Mouse (Mus musculus) CH12.LX (cell line): ENCODE measurements around the gene Hoxd11.

ENCODE experiments used
- BHLHE40 ChIP-seq: IDR thresholded peaks from 2 replicates; pipeline ENCODE4 v1.6.1; 2011; ENCODE audit warnings: mild to moderate bottlenecking, low read depth, low read length, improper control_type of control experiment
- CTCF ChIP-seq, 2 experiments: IDR thresholded peaks in 1 of 2; conservative IDR thresholded peaks in 1 of 2; 2 replicates each; pipeline ENCODE4 v1.5.1; 2011 to 2012; ENCODE audit warnings: low read depth in 2 of 2, low read length in 2 of 2, improper control_type of control experiment in 1 of 2, inconsistent platforms in 1 of 2, mild to moderate bottlenecking in 1 of 2, moderate library complexity in 1 of 2
- HCFC1 ChIP-seq: IDR thresholded peaks from 2 replicates; pipeline ENCODE4 v1.6.1; 2012; ENCODE audit warnings: low read depth, mild to moderate bottlenecking, inconsistent platforms, low read length, improper control_type of control experiment
- IRF4 ChIP-seq: IDR thresholded peaks from 2 replicates; pipeline ENCODE4 v1.6.1; 2014; ENCODE audit warnings: low read depth, mild to moderate bottlenecking, inconsistent platforms, low read length, improper control_type of control experiment
- MAZ ChIP-seq: IDR thresholded peaks from 2 replicates; pipeline ENCODE4 v1.6.1; 2012; ENCODE audit warnings: low read depth, mild to moderate bottlenecking, inconsistent platforms, low read length, improper control_type of control experiment, moderate library complexity
- MEF2A ChIP-seq: IDR thresholded peaks from 2 replicates; pipeline ENCODE4 v1.6.1; 2014; ENCODE audit warnings: low read depth, mild to moderate bottlenecking, inconsistent platforms, low read length, improper control_type of control experiment, borderline replicate concordance
- PAX5 ChIP-seq: IDR thresholded peaks from 2 replicates; pipeline ENCODE4 v1.6.1; 2012; ENCODE audit warnings: low read length, inconsistent platforms, mixed read lengths
- POLR2A ChIP-seq: IDR thresholded peaks from 2 replicates; pipeline ENCODE4 v1.6.1; 2011; ENCODE audit warnings: low read depth, mild to moderate bottlenecking, improper control_type of control experiment, low read length

DNA sequence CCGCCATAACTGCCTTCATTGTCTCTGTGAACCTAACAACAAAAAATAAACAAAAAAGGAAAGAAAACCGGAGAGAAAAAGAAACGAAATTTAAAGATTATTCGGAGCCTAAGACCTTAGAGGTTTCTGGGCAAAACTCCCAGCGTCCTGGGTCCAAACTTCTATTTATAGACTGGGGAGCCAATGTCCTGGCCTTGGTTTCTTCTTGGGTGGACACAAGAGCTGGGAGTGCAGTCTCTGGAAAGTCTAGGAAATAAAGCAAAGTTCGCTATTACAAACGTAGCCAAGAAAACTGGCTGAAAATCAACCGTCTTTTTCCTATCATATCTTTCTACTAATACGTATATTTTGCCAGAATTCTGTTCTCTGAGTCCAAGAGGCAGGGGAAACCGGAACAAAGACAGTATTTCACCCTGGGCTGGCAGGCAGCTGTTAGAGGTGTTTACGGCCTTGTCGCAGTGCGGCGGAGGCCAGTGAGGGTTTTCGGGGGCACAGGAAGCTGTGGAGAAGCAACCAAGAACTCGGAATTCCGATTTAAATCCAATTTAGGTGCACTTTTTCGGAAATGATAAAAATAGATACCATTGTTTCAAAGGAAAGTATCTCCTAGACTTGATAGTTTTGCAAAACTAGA, 34.9 kb downstream of the Hoxd11 start:
- no peak for TF ChIP-seq CTCF (conservative IDR thresholded peaks at IDR 0.05 in 1 of 2, IDR thresholded peaks at IDR 0.05 in 1 of 2; ENCODE audit: low read depth in 2 of 2, low read length in 2 of 2)
- no peak for TF ChIP-seq IRF4
- no peak for TF ChIP-seq MEF2A
- TF ChIP-seq MAZ = no peak
- no peak for TF ChIP-seq HCFC1
- TF ChIP-seq BHLHE40 = no peak
- no peak for TF ChIP-seq POLR2A
- TF ChIP-seq PAX5 = no peak
